Mouse (Mus musculus): Measurements from ENCODE around the gene Zfp341.

GRCm38 (mm10) chr2:154624137-154624536 is 11.0 kb downstream of the Zfp341 start:
- TF ChIP-seq CTCF (IDR thresholded peaks at IDR 0.05; ENCODE audit: extremely low read depth, insufficient read depth, insufficient read length, insufficient replicate concordance) (no peak), POLR2A (IDR thresholded peaks at IDR 0.05; ENCODE audit: low read depth, low read length) (no peak)
